Mouse (Mus musculus): ENCODE data around the gene Metap1d. TPM values are rescaled to one million over a fixed set of nuclear protein-coding genes. Genes with fewer than 3 reads are reported as not detected.

The Metap1d gene
- polyA plus RNA-seq (2014; fragmentation: Nextera tagmentation; extraction: Ambion mirVana): 31.6 and 32.8 TPM in 2 replicates

DNA sequence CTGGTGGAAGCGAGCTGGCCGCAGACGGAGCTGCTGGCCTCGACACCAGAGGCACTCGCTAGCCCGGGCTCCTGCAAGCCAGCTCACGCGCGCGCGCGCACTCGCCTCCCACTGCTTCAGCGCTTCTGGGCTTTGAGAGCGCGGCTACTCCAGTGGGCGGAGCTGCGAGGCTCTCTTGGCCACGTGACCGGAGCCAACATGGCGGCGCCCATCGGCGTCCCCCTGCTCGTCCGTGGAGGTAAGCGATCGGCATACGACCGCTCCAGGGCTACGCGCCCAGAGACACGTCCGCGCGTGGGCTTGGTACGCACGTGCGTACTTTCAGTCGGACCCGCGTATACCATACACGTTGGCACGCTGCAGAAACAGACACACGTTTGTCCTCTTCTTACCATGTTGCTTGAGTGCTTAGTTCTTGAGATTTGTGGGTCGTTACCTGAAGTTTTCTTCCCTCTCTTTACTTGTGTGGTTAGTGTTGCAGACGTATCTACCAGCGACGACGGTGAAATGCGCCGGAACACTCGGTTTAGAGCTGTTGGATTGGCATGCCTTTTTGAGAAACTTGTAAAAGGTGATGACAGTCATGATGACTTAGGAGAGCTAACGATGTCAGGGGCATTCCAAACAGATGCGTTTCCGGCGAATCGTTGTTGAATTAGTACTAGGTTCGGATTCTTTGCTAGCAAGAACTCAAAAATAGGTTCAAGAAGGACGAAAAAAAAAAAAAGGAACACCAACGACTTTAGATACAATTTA, at the start of gene Metap1d:
Gene Metap1d (plus strand): TSS at position 116 of the 756 bp plus-strand sequence.
- H3K27ac ChIP-seq (ENCODE audit: low read depth, low read length): no peak within 1 kb of the TSS
- peak within 1 kb of the TSS; percentile 73 for H3K4me2 ChIP-seq
- peaks cover 5% of the 10 kb centered on the region; the same call in 1 of the 2 replicates for H3K27me3 ChIP-seq (ENCODE audit: control insufficient read depth, insufficient read depth, low read length)
- DNase-seq (ENCODE audit: low spot score, missing footprints) (peak; percentile 99), ATAC-seq (ENCODE audit: low FRiP score) (peak; percentile 97)
- under 1% methylated on average over 61 of the region's 61 CpGs for WGBS
- H3K4me1 ChIP-seq (ENCODE audit: control insufficient read depth, insufficient read depth, low read length): 0 out of 2 replicates have a peak, but pooled peaks cover 4% of the 10 kb centered on the region
- H3K4me3 ChIP-seq (ENCODE audit: low read depth, low read length): peak within 1 kb of the TSS; percentile 74
- no peaks in the 10 kb centered on the region for H3K36me3 ChIP-seq (ENCODE audit: control insufficient read depth, insufficient read depth, low read length)
- peak within 1 kb of the TSS; percentile 68 for H3K9ac ChIP-seq (ENCODE audit: low read length)
- H3K9me3 ChIP-seq (ENCODE audit: control insufficient read depth, low read length): no peaks in the 10 kb centered on the region

DNA sequence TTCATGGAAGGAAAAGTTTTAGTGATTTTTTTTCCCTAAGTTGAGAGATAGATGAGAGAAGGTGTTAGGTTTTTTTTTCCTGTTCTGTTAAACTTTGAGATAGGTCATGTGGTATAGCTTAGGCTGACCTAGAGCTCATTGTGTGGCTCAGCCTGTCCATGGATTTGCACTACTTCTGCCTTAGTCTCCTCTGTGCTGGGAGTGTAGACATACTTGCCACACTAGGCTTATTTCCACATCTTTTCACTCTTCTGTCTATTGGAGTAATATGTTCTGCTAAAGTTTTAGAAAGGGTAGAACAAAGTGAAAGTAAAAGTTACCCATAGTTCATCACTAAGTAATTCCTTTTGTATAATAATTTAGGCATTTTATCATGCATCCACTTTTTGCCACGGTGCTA, 47.5 kb upstream of the Metap1d start:
- no peaks in the 10 kb centered on the region for H3K27me3 ChIP-seq (ENCODE audit: control insufficient read depth, insufficient read depth, low read length)
- H3K36me3 ChIP-seq (ENCODE audit: control insufficient read depth, insufficient read depth, low read length): peaks cover 3% of the 10 kb centered on the region; the same call in 1 of the 2 replicates
- WGBS: 96% methylated on average over 1 of the region's 1 CpGs

DNA sequence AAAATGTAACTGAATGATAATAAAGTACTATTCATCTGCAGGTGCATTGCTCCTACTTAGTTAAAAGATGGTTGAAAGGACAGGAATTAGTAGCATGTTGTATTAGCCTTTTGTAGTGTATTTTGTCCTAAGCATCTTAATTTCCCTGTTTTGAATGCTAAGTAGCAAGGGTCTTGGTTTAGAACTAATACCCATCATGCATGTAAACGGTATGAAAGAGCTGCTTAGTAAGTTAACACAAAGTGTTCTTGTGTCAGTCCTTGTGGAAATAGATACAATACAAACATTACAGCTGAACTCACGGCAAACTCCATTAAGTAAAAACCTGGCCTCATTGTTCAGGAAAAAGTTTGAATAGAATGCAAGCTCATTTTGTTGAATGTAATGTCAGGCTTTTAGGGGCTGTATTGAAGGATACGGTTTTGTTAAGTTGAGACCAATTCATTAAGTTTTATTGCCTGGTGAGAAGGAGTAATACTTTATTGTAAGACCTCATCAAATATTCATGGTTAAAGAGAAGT, 34.3 kb upstream of the Metap1d start:
- Histone ChIP-seq H3K4me1 (ENCODE audit: control insufficient read depth, insufficient read depth, low read length) (no peaks in the 10 kb centered on the region), H3K9ac (ENCODE audit: low read length) (no peak overlapping the region), H3K27ac (ENCODE audit: low read depth, low read length) (no peak overlapping the region), H3K4me3 (ENCODE audit: low read depth, low read length) (no peak overlapping the region), H3K27me3 (ENCODE audit: control insufficient read depth, insufficient read depth, low read length) (no peaks in the 10 kb centered on the region), H3K9me3 (ENCODE audit: control insufficient read depth, low read length) (no peaks in the 10 kb centered on the region), H3K4me2 (no peak overlapping the region), H3K36me3 (ENCODE audit: control insufficient read depth, insufficient read depth, low read length) (0 out of 2 replicates have a peak, but pooled peaks cover 4% of the 10 kb centered on the region)
- ATAC-seq (ENCODE audit: low FRiP score): no peak
- no peak for DNase-seq (ENCODE audit: low spot score, missing footprints)
- WGBS: 53% methylated on average over 3 of the region's 3 CpGs

More for the DNA sequence above, 47.5 kb upstream of the Metap1d start:
- H3K4me1 ChIP-seq (ENCODE audit: control insufficient read depth, insufficient read depth, low read length): no peaks in the 10 kb centered on the region
- H3K4me3 ChIP-seq (ENCODE audit: low read depth, low read length): no peak overlapping the region
- H3K9me3 ChIP-seq (ENCODE audit: control insufficient read depth, low read length): no peaks in the 10 kb centered on the region
- ATAC-seq (ENCODE audit: low FRiP score): no peak
- no peak overlapping the region for H3K9ac ChIP-seq (ENCODE audit: low read length)
- no peak for DNase-seq (ENCODE audit: low spot score, missing footprints)
- H3K27ac ChIP-seq (ENCODE audit: low read depth, low read length): no peak overlapping the region
- no peak overlapping the region for H3K4me2 ChIP-seq

DNA sequence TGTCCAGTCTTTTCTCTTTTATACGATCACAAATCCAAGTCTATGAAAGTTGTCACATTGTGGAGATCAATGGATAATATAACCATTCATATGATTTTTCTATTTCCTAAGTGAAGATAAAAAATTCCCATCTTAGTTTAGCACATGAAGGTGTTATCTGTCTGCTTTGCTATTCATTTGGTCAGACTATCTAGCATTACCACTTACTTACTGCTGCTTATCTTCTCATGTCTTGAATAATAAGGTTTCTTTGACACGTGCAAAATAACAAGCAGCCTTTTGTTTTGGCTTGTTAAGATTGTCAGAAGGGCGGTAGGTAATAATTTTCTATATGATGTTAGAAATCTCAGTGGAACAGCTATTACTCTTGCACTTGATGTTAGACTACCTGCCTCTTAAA, 33.7 kb upstream of the Metap1d start:
- DNase-seq (ENCODE audit: low spot score, missing footprints) (no peak), ATAC-seq (ENCODE audit: low FRiP score) (no peak)
- Histone ChIP-seq H3K4me3 (ENCODE audit: low read depth, low read length) (no peak overlapping the region), H3K9ac (ENCODE audit: low read length) (no peak overlapping the region), H3K4me1 (ENCODE audit: control insufficient read depth, insufficient read depth, low read length) (no peaks in the 10 kb centered on the region), H3K27ac (ENCODE audit: low read depth, low read length) (no peak overlapping the region), H3K36me3 (ENCODE audit: control insufficient read depth, insufficient read depth, low read length) (0 out of 2 replicates have a peak, but pooled peaks cover 4% of the 10 kb centered on the region), H3K4me2 (no peak overlapping the region), H3K9me3 (ENCODE audit: control insufficient read depth, low read length) (no peaks in the 10 kb centered on the region), H3K27me3 (ENCODE audit: control insufficient read depth, insufficient read depth, low read length) (no peaks in the 10 kb centered on the region)
- 85% methylated on average over 3 of the region's 3 CpGs for WGBS

- 0 out of 2 replicates have a peak, but pooled peaks cover 4% of the 10 kb centered on the region for H3K36me3 ChIP-seq (ENCODE audit: control insufficient read depth, insufficient read depth, low read length)
These were observed 32.1 kb upstream of the Metap1d start for GRCm38 (mm10) chr2:71420895-71421425.

DNA sequence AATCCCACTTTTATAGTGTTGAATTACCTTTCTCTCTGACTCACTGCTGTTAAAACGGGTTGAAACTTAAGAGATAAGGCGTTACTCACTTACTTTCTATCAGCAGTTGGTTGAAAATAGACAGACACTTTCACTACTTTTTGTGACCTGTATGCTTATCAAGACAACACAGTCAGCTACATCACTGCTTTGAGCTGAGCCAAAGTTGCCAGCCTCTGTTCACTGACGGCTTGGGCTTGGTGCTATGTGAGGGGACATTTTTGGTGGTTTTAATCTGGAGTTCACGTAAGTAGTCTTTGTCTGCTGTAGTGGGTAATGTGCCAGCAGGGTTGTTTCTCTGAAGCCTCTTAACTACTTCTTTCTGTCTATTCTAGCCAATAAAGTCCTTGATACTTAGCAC, 28.5 kb upstream of the Metap1d start:
- H3K27ac ChIP-seq (ENCODE audit: low read depth, low read length): no peak overlapping the region
- H3K4me1 ChIP-seq (ENCODE audit: control insufficient read depth, insufficient read depth, low read length): no peaks in the 10 kb centered on the region
- 0 out of 2 replicates have a peak, but pooled peaks cover 6% of the 10 kb centered on the region for H3K36me3 ChIP-seq (ENCODE audit: control insufficient read depth, insufficient read depth, low read length)
- no peaks in the 10 kb centered on the region for H3K9me3 ChIP-seq (ENCODE audit: control insufficient read depth, low read length)
- H3K4me2 ChIP-seq: no peak overlapping the region
- H3K27me3 ChIP-seq (ENCODE audit: control insufficient read depth, insufficient read depth, low read length): no peaks in the 10 kb centered on the region
- ATAC-seq (ENCODE audit: low FRiP score) (no peak), DNase-seq (ENCODE audit: low spot score, missing footprints) (no peak)
- H3K4me3 ChIP-seq (ENCODE audit: low read depth, low read length): no peak overlapping the region
- WGBS: 88% methylated on average over 4 of the region's 4 CpGs
- no peak overlapping the region for H3K9ac ChIP-seq (ENCODE audit: low read length)

More at GRCm38 (mm10) chr2:71420895-71421425, 32.1 kb upstream of the Metap1d start:
- Histone ChIP-seq H3K4me3 (ENCODE audit: low read depth, low read length) (no peak overlapping the region), H3K9ac (ENCODE audit: low read length) (no peak overlapping the region), H3K4me1 (ENCODE audit: control insufficient read depth, insufficient read depth, low read length) (no peaks in the 10 kb centered on the region), H3K27me3 (ENCODE audit: control insufficient read depth, insufficient read depth, low read length) (no peaks in the 10 kb centered on the region), H3K4me2 (no peak overlapping the region), H3K27ac (ENCODE audit: low read depth, low read length) (no peak overlapping the region), H3K9me3 (ENCODE audit: control insufficient read depth, low read length) (no peaks in the 10 kb centered on the region)
- WGBS: 87% methylated on average over 9 of the region's 9 CpGs
- ATAC-seq (ENCODE audit: low FRiP score) (no peak), DNase-seq (ENCODE audit: low spot score, missing footprints) (no peak)

DNA sequence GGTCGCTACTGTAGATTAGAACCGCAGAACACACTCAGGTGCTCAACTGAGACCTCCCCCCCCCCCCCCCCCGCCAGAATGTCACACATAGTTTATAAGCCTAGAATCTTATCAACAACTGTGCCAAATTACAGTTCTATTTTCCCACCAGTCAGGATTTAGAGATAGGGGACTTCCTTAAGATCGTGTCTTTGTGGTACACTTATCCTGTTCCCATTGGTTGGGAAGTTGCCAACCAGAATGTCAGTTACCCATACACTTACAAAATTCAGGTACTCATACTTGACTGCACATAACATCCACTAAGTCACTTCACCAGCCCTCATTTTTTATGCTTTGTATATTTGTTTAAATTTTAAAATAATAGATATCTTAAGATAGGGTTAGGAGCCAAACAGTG, 17.6 kb upstream of the Metap1d start:
- H3K36me3 ChIP-seq (ENCODE audit: control insufficient read depth, insufficient read depth, low read length): peaks cover 5% of the 10 kb centered on the region; the same call in 1 of the 2 replicates
- no peaks in the 10 kb centered on the region for H3K4me1 ChIP-seq (ENCODE audit: control insufficient read depth, insufficient read depth, low read length)
- H3K9me3 ChIP-seq (ENCODE audit: control insufficient read depth, low read length): no peaks in the 10 kb centered on the region
- H3K27me3 ChIP-seq (ENCODE audit: control insufficient read depth, insufficient read depth, low read length): no peaks in the 10 kb centered on the region
- no peak overlapping the region for H3K4me2 ChIP-seq
- no peak overlapping the region for H3K9ac ChIP-seq (ENCODE audit: low read length)
- no peak overlapping the region for H3K4me3 ChIP-seq (ENCODE audit: low read depth, low read length)
- no peak for ATAC-seq (ENCODE audit: low FRiP score)
- H3K27ac ChIP-seq (ENCODE audit: low read depth, low read length): no peak overlapping the region
- DNase-seq (ENCODE audit: low spot score, missing footprints): no peak
- WGBS: 80% methylated on average over 4 of the region's 4 CpGs

DNA sequence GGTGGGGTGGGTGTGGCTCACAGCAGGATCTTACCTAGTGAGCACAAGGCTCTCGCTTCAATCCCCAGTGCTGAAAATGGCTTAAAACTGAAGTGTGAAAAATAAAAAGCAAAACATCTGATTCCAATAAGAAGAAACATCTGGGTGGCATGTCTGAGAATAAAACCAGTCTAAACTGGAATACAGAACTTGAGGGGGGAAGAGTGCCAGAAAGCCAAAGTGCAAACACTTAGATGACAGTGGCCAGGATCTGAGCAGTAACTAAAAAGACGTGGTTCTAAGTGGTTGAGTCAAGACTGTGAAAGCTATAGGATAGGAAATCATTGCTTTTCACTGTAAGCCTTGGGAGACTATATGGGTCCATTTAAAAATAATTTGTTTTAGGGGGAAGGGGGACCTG, 9.7 kb upstream of the Metap1d start:
- Histone ChIP-seq H3K4me2 (no peak overlapping the region), H3K4me3 (ENCODE audit: low read depth, low read length) (no peak overlapping the region), H3K9ac (ENCODE audit: low read length) (no peak overlapping the region), H3K27me3 (ENCODE audit: control insufficient read depth, insufficient read depth, low read length) (no peaks in the 10 kb centered on the region), H3K4me1 (ENCODE audit: control insufficient read depth, insufficient read depth, low read length) (no peaks in the 10 kb centered on the region; the same call in 1 of the 2 replicates), H3K36me3 (ENCODE audit: control insufficient read depth, insufficient read depth, low read length) (no peaks in the 10 kb centered on the region), H3K27ac (ENCODE audit: low read depth, low read length) (no peak overlapping the region), H3K9me3 (ENCODE audit: control insufficient read depth, low read length) (no peaks in the 10 kb centered on the region)
- no peak for ATAC-seq (ENCODE audit: low FRiP score)
- WGBS: 41% methylated on average over 2 of the region's 2 CpGs
- DNase-seq (ENCODE audit: low spot score, missing footprints): no peak
